Mouse (Mus musculus) right cerebral cortex, postnatal 14 days (tissue): Measurements from ENCODE around the gene Psors1c2.
"Not testable (repeated sequence)": the region's sequence is repeated elsewhere in the genome, so short reads cannot be mapped to it uniquely, and the experiment has no call there.

Source experiments
- DNase-seq: peaks from one replicate; pipeline ENCODE4 v3.0.0; 2022

The Psors1c2 gene

GRCm38 (mm10) chr17:35532901-35533300 is at the start of gene Psors1c2:
TSS of gene Psors1c2 (plus strand) at chr17:35533201.
- no peak for DNase-seq

- peak; percentile 63 for DNase-seq
These were observed 48.9 kb upstream of the Psors1c2 start for GRCm38 (mm10) chr17:35484066-35484465.

- DNase-seq, result no peak
These were observed 47.3 kb upstream of the Psors1c2 start for GRCm38 (mm10) chr17:35485702-35486101.

GRCm38 (mm10) chr17:35486726-35487125 is 46.3 kb upstream of the Psors1c2 start:
- no peak for DNase-seq

GRCm38 (mm10) chr17:35488041-35488440 is 45.0 kb upstream of the Psors1c2 start:
- DNase-seq, result no peak

- DNase-seq, result no peak
These were observed 42.7 kb upstream of the Psors1c2 start for GRCm38 (mm10) chr17:35490320-35490719.

GRCm38 (mm10) chr17:35497124-35497523 is 35.9 kb upstream of the Psors1c2 start:
- no peak for DNase-seq

- no peak for DNase-seq
These were observed 30.8 kb upstream of the Psors1c2 start for GRCm38 (mm10) chr17:35502226-35502625.

GRCm38 (mm10) chr17:35502762-35503161 is 30.2 kb upstream of the Psors1c2 start:
- no peak for DNase-seq

GRCm38 (mm10) chr17:35503849-35504248 is 29.2 kb upstream of the Psors1c2 start:
- no peak for DNase-seq

- DNase-seq, result no peak
These were observed 28.1 kb upstream of the Psors1c2 start for GRCm38 (mm10) chr17:35504628-35505481.

- DNase-seq, result no peak
These were observed 27.2 kb upstream of the Psors1c2 start, which contains the start of gene Pou5f1 for GRCm38 (mm10) chr17:35505776-35506175. TSS of gene Pou5f1 (plus strand) at chr17:35506018.

- DNase-seq, result no peak
These were observed 26.1 kb upstream of the Psors1c2 start for GRCm38 (mm10) chr17:35506881-35507280.

GRCm38 (mm10) chr17:35507556-35508260 is 25.3 kb upstream of the Psors1c2 start:
- DNase-seq, result no peak

GRCm38 (mm10) chr17:35508279-35508678 is 24.7 kb upstream of the Psors1c2 start:
- DNase-seq, result not testable (repeated sequence)

GRCm38 (mm10) chr17:35509284-35509683 is 23.7 kb upstream of the Psors1c2 start:
- no peak for DNase-seq

- DNase-seq, result no peak
These were observed 19.9 kb upstream of the Psors1c2 start for GRCm38 (mm10) chr17:35512916-35513626.

GRCm38 (mm10) chr17:35513886-35514285 is 19.1 kb upstream of the Psors1c2 start:
- peak; percentile 74 for DNase-seq

GRCm38 (mm10) chr17:35514756-35515155 is 18.2 kb upstream of the Psors1c2 start:
- DNase-seq, result no peak

GRCm38 (mm10) chr17:35515911-35516640 is 16.9 kb upstream of the Psors1c2 start:
- peak; percentile 41 for DNase-seq

- DNase-seq, result peak; percentile 97
These were observed 16.1 kb upstream of the Psors1c2 start, which contains the start of the genes Tcf19 and Cchcr1 for GRCm38 (mm10) chr17:35516652-35517500. TSS of gene Tcf19 (minus strand) at chr17:35516824. TSS of gene Cchcr1 (plus strand) at chr17:35517100.
